Mouse (Mus musculus) lung, embryonic 15.5 days (tissue): ENCODE measurements at regions not wholly inside any gene's neighbourhood (a gene's known extent, or its start where the extent isn't known, plus 50 kb on each side); places are given as distances from the start of the nearest gene placed in this dataset.

Experiments
- ATAC-seq: fragments of 200-750 bp; cut with Nextera tagmentation; 2 replicates; pipeline ENCODE4 v1.8.0; 2017; ENCODE audit warnings: moderate number of reproducible peaks, borderline replicate concordance; ENCODE audit not compliant: low FRiP score, low TSS enrichment; ENCODE audit errors: extremely low read depth
- H3K27ac ChIP-seq: fragments of 300-500 bp; sonication (generic); 2 replicates; pipeline ENCODE4 v1.5.1; 2015; ENCODE audit warnings: moderate library complexity, mild to moderate bottlenecking, inconsistent platforms
- H3K27me3 ChIP-seq: fragments of 300-500 bp; sonication (generic); 2 replicates; pipeline ENCODE4 v1.6.1; 2015; ENCODE audit warnings: inconsistent platforms
- H3K36me3 ChIP-seq: fragments of 300-500 bp; sonication (generic); 2 replicates; pipeline ENCODE4 v1.6.1; 2015; ENCODE audit warnings: inconsistent platforms
- H3K4me1 ChIP-seq: fragments of 300-500 bp; sonication (generic); 2 replicates; pipeline ENCODE4 v1.6.1; 2015; ENCODE audit warnings: inconsistent platforms
- H3K4me2 ChIP-seq: fragments of 300-500 bp; sonication (generic); 2 replicates; pipeline ENCODE4 v1.6.1; 2015; ENCODE audit warnings: inconsistent platforms, mild to moderate bottlenecking, moderate library complexity
- H3K4me3 ChIP-seq: fragments of 300-500 bp; sonication (generic); 2 replicates; pipeline ENCODE4 v1.5.1; 2015; ENCODE audit warnings: mild to moderate bottlenecking, inconsistent platforms
- H3K9ac ChIP-seq: fragments of 300-500 bp; sonication (generic); 2 replicates; pipeline ENCODE4 v1.6.1; 2015; ENCODE audit warnings: inconsistent platforms
- H3K9me3 ChIP-seq: fragments of 300-500 bp; sonication (generic); 2 replicates; pipeline ENCODE4 v1.6.1; 2016; ENCODE audit warnings: inconsistent platforms
- WGBS: fragments of 180-500 bp; shearing (Covaris S2); methylation state at CpG from one replicate; pipeline ENCODE4 v1.1.7; 2015; 5-methylcytosine and 5-hydroxymethylcytosine counted together

GRCm38 (mm10) chr14:97287447-97287846, 768.5 kb upstream of the Klhl1 start:
- Histone ChIP-seq H3K4me2 (no peak overlapping the region), H3K4me3 (no peak overlapping the region), H3K4me1 (no peaks in the 10 kb centered on the region), H3K27ac (no peak overlapping the region), H3K36me3 (no peaks in the 10 kb centered on the region), H3K9ac (no peak overlapping the region), H3K9me3 (no peaks in the 10 kb centered on the region), H3K27me3 (no peaks in the 10 kb centered on the region)
- ATAC-seq: no peak

GRCm38 (mm10) chr14:97258461-97258860, 739.6 kb upstream of the Klhl1 start:
- Histone ChIP-seq H3K27me3 (no peaks in the 10 kb centered on the region), H3K36me3 (no peaks in the 10 kb centered on the region), H3K9me3 (no peaks in the 10 kb centered on the region), H3K9ac (no peak overlapping the region), H3K27ac (no peak overlapping the region), H3K4me2 (no peak overlapping the region), H3K4me3 (no peak overlapping the region), H3K4me1 (no peaks in the 10 kb centered on the region)
- WGBS: 25% methylated on average over 3 of the region's 3 CpGs
- no peak for ATAC-seq
